Mouse (Mus musculus): ENCODE data around the gene 1110051M20Rik.

- TF ChIP-seq CTCF (IDR thresholded peaks at IDR 0.05; ENCODE audit: borderline replicate concordance, control insufficient read depth, extremely low read depth, insufficient read depth, low read length, poor library complexity) (no peak), POLR2A (IDR thresholded peaks at IDR 0.05; ENCODE audit: control insufficient read depth, extremely low read depth, insufficient read depth, low read length, poor library complexity) (no peak)
Measured at GRCm38 (mm10) chr2:91475791-91476190, 31.3 kb upstream of the 1110051M20Rik start.
